Mouse (Mus musculus) embryonic fibroblast, embryonic 13.5 days (primary cell): ENCODE measurements around the gene Rufy3. TPM values are rescaled to one million over a fixed set of nuclear protein-coding genes. Genes with fewer than 3 reads are reported as not detected.

Experiments used
- H3K27ac ChIP-seq: 2 replicates; pipeline ENCODE4 v1.5.1; 2012; ENCODE audit warnings: low read length, control low read depth, inconsistent platforms; ENCODE audit not compliant: insufficient read depth
- H3K4me1 ChIP-seq: 2 replicates; pipeline ENCODE4 v1.6.1; 2011; ENCODE audit warnings: low read length; ENCODE audit not compliant: control insufficient read depth, insufficient read depth
- H3K4me3 ChIP-seq: 2 replicates; pipeline ENCODE4 v1.5.1; 2011; ENCODE audit warnings: mild to moderate bottlenecking, control low read depth, low read length; ENCODE audit not compliant: insufficient read depth
- CTCF ChIP-seq: IDR thresholded peaks from 2 replicates; pipeline ENCODE4 v1.5.1; 2011; ENCODE audit warnings: mild to moderate bottlenecking, control low read depth, low read length, moderate library complexity, borderline replicate concordance; ENCODE audit not compliant: insufficient read depth
- POLR2A ChIP-seq: IDR thresholded peaks from 2 replicates; pipeline ENCODE4 v1.6.1; 2011; ENCODE audit warnings: low read depth, mild to moderate bottlenecking, control low read depth, low read length, moderate library complexity
- polyA plus RNA-seq: library from polyadenylated mRNA; stranded (reverse); fragments of >200 nt; gene quantifications from 2 replicates; pipeline ENCODE4 v1.2.4, GENCODE M21; 2011; ENCODE audit warnings: low read depth; ENCODE audit not compliant: missing spikeins, insufficient read length

Gene Rufy3
- polyA plus RNA-seq, 1 experiment = 11.3 TPM

DNA sequence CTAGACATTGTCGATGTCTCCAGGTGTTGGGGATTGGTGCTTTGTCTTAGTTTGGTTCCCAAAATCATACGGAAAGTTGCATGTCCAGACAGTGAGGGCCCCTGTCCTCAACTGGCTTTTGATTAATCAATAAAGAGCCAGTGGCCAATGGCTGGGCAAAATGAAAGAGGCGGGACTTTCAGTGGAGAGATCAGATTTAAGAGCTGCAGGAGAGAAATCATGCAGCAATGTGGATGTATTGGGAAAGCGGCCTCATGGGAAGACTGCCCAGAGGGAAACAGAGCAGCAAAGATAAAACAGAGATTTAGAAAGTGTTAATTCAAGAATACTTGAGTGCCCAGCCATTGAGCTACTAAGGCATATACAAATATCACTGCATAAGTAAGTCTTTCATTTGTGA lies 127.7 kb downstream of the Rufy3 start:
- TF ChIP-seq POLR2A = no peak

DNA sequence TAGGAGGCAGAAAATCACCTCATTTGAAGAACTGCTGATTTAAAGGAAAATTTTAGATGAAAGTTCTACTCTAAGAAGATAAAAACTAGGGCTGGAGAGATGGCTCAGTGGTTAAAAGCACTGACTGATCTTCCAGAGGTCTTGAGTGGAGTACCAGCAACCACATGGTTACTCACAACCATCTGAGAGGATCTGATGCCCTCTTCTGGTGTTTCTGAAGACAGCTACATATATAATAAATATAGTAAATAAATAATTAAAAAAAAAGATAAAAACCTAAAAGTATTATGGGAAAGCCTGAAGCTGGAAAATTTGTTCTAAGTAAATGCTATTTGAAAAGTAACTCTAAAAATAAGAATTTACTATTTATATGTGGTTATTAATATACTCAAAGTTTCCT lies 128.2 kb downstream of the Rufy3 start:
- H3K4me1 ChIP-seq = no peaks in the 10 kb centered on the region
- no peak overlapping the region for H3K27ac ChIP-seq
- no peak overlapping the region for H3K4me3 ChIP-seq
- TF ChIP-seq POLR2A = no peak
- TF ChIP-seq CTCF = no peak

More for the DNA sequence above, 127.7 kb downstream of the Rufy3 start:
- Histone ChIP-seq H3K27ac (no peak overlapping the region), H3K4me1 (no peaks in the 10 kb centered on the region), H3K4me3 (no peak overlapping the region)

DNA sequence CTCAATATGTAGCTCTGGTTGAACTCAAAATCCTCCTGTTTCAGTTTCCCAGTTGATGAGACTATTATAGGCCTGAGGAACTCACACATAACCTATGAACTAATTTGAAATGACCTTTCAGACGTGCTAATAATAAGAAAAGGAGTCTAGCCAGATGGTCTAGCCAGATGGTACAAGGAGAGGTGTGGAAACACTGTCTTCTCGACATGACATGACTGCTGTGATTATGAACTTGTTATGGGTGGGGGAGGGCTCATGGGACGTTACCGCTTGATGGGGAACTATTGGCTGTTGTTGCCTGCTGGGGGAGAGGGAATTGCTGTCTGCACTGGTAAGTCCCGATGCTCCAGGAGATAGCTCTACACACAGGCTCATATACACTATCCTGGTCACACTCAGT lies 132.5 kb downstream of the Rufy3 start:
- no peak overlapping the region for H3K4me3 ChIP-seq
- TF ChIP-seq CTCF (no peak), POLR2A (no peak)

DNA sequence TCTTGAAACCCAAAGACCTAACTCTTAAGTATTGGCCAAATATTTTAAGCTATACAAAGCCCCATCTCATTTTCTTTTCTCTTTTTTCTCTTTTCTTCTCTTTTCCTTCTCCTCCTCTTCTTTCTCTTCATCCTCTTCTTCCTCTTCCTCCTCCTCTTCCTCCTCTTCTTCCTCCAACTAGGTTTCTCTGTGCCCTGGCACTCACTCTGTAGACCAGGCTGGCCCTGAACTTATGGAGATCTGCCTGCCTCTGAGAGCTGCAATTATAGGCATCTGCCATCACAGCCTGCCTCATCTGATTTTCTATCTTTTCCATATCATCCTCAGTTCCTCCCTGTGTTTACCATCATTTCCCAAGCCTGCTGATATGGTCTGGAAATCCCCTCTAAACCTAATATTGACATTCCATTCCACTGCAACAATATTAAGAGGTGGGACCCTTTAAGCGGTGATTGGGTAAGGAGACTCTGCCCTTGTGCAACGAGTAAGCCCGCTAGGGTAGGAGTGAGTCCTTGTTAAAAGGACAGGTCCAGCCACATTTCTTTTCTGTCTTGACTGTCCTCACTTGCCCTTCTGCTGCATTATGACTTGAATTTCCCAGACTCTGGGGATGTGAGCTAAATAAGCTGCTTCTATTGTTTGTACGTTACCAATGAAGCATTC lies 134.5 kb downstream of the Rufy3 start:
- H3K4me3 ChIP-seq = no peak overlapping the region
- H3K4me1 ChIP-seq = no peaks in the 10 kb centered on the region
- H3K27ac ChIP-seq = no peak overlapping the region
- TF ChIP-seq POLR2A (no peak), CTCF (no peak)

More for the DNA sequence above, 132.5 kb downstream of the Rufy3 start:
- Histone ChIP-seq H3K27ac (no peak overlapping the region), H3K4me1 (no peaks in the 10 kb centered on the region)

Other genes with a start within 250 kb of the Rufy3 start
- gene Prol1, start 247.7 kb upstream of the Rufy3 start, polyA plus RNA-seq = not detected in 2 replicates
- not detected in 2 replicates for gene Amtn, start 188.9 kb upstream of the Rufy3 start, polyA plus RNA-seq
- gene Ambn, start 109.0 kb upstream of the Rufy3 start, polyA plus RNA-seq = not detected in 2 replicates
- not detected in 2 replicates for gene Enam, start 77.1 kb upstream of the Rufy3 start, polyA plus RNA-seq
- not detected in 2 replicates for gene Jchain, start 37.1 kb upstream of the Rufy3 start, polyA plus RNA-seq
- gene Utp3, start 10.6 kb upstream of the Rufy3 start, polyA plus RNA-seq = 53.0 and 55.2 TPM in 2 replicates
- gene Grsf1, start 111.1 kb downstream of the Rufy3 start, polyA plus RNA-seq = 83.0 and 102 TPM in 2 replicates
- gene Mob1b, start 155.8 kb downstream of the Rufy3 start, polyA plus RNA-seq = 37.3 and 42.1 TPM in 2 replicates
- 19.4 and 21.6 TPM in 2 replicates for gene Dck, start 200.0 kb downstream of the Rufy3 start, polyA plus RNA-seq